ENCODE assay signal across 8 mouse cellular contexts in genomic region chr12:84218289-84219120, GRCm38 (mm10). TPM values are rescaled to one million over a fixed set of nuclear protein-coding genes. Genes with fewer than 3 reads are reported as not detected.
A peak's percentile ranks its signal among the peaks of the same experiment; 100 is the strongest.
DNase-seq lines count a peak whose midpoint lies in the region; ATAC-seq and TF ChIP-seq lines count a peak whose summit lies in the region.

Elmsan1 (minus strand) TSS chr12:84218881.

- H3K9me3 ChIP-seq in megakaryocyte, embryonic 14.5 days = no peaks in the 10 kb centered on the region

- peaks cover 7% of the 10 kb centered on the region; the same call in 1 of the 2 replicates for H3K4me1 ChIP-seq in cortical plate, adult 2 months (ENCODE audit: control insufficient read depth, insufficient read depth, low read length)
- peaks cover 85% of the 10 kb centered on the region for H3K4me1 ChIP-seq in megakaryocyte, embryonic 14.5 days

- no peaks in the 10 kb centered on the region for H3K27me3 ChIP-seq in megakaryocyte, embryonic 14.5 days (replicated peaks)

- H3K4me3 ChIP-seq in cortical plate, adult 2 months (ENCODE audit: insufficient read depth, low read length) = peak within 1 kb of the TSS; percentile 64
- H3K4me3 ChIP-seq in megakaryocyte, embryonic 14.5 days (replicated peaks) = peak within 1 kb of the TSS; percentile 99

- peak within 1 kb of the TSS; percentile 76 for H3K27ac ChIP-seq in cortical plate, adult 2 months (ENCODE audit: insufficient read depth, low read length)

- no peak for TF ChIP-seq CTCF in cortical plate, adult 2 months (IDR thresholded peaks at IDR 0.05; ENCODE audit: extremely low read depth, insufficient read depth, low read length)

- DNase-seq in gastrocnemius, postnatal 25 days = peak; percentile 75
- DNase-seq in induced T-regulatory cell, adult 2 months (ENCODE audit: low read depth) = peak; percentile 86
- DNase-seq in left cerebral cortex, postnatal 14 days (ENCODE audit: low spot score in 2 of 2) = peak; percentile 59 to 67
- DNase-seq in right cerebral cortex, postnatal 10 days (ENCODE audit: low spot score in 2 of 2) = peak; percentile 71 to 74
- peak; percentile 81 for DNase-seq in urinary bladder, postnatal 14 days (ENCODE audit: low spot score)

- no peak for TF ChIP-seq POLR2A in cortical plate, adult 2 months (IDR thresholded peaks at IDR 0.05; ENCODE audit: extremely low read depth, insufficient read depth, low read length)

- intact Hi-C loops in left cerebral cortex, postnatal 14 days (cut with DNase I) = loop anchor here (5.0 kb wide), 1 partner anchor 41 kb away; no protein-coding TSS in a partner anchor

- peaks cover 30% of the 10 kb centered on the region for H3K36me3 ChIP-seq in megakaryocyte, embryonic 14.5 days (replicated peaks; ENCODE audit: low read length)

- peak; percentile 49 for ATAC-seq in activated CD4-positive, CD25-positive, alpha-beta regulatory T cell, adult 4 months

RNA-seq across cellular contexts. Expression of gene Elmsan1, which starts in this region (rescaled TPM):
- 1 to 10 TPM; 6.8 to 7.1 TPM for polyA plus RNA-seq in activated CD4-positive, CD25-positive, alpha-beta regulatory T cell, adult 4 months (2017; shearing (Covaris generic))
- 6.9 and 7.3 TPM in 2 replicates for polyA plus RNA-seq in cortical plate, adult 2 months (2012; rRNA removed)
- 1 to 10 TPM; 8.0 to 9.9 TPM for total RNA-seq in gastrocnemius, postnatal 25 days (2021)
- 10 to 100 TPM; 12.6 to 18.6 TPM for total RNA-seq in left cerebral cortex, postnatal 14 days (2021)
- 9.8 and 10.1 TPM in 2 replicates for polyA plus RNA-seq in megakaryocyte, embryonic 14.5 days (2012; ENCODE audit: insufficient read depth, low replicate concordance)

Comparison
In these comparisons a context has a peak if more than half of its experiments do, and no peak if none do; other contexts are left out.
1. Peak in every context shown above with its lines: DNase-seq, ATAC-seq, H3K4me3 ChIP-seq and H3K27ac ChIP-seq.